Mouse (Mus musculus) CD4-positive, CD25-positive, alpha-beta regulatory T cell, adult 4 months (primary cell): ENCODE results near the gene Copb1. TPM values are rescaled to one million over a fixed set of nuclear protein-coding genes. Genes with fewer than 3 reads are reported as not detected.
A peak's percentile ranks its signal among the peaks of the same experiment; 100 is the strongest.
"Not testable (repeated sequence)": the region's sequence is repeated elsewhere in the genome, so short reads cannot be mapped to it uniquely, and the experiment has no call there.

Source experiments
- ATAC-seq: one replicate; pipeline ENCODE4 v1.8.0; 2017
- polyA plus RNA-seq, 2 experiments: library from polyadenylated mRNA; unstranded; fragments of 100-300 nt; shearing (Covaris generic); gene quantifications; one replicate each; pipeline ENCODE4 v1.2.1; 2017

The Copb1 gene
- polyA plus RNA-seq, 2 experiments from 2014 or later, result 108 to 135 TPM

GRCm38 (mm10) chr7:114216908-114217307, 37.6 kb downstream of the Copb1 start:
- no peak for ATAC-seq

GRCm38 (mm10) chr7:114214385-114214784, 40.1 kb downstream of the Copb1 start:
- no peak for ATAC-seq

- ATAC-seq, result peak; percentile 86
These were observed 41.0 kb downstream of the Copb1 start for GRCm38 (mm10) chr7:114213537-114213936.

- no peak for ATAC-seq
These were observed 43.9 kb downstream of the Copb1 start for GRCm38 (mm10) chr7:114210618-114211017.

GRCm38 (mm10) chr7:114209841-114210240, 44.7 kb downstream of the Copb1 start:
- ATAC-seq, result peak; percentile 37

GRCm38 (mm10) chr7:114203491-114204359, 50.8 kb downstream of the Copb1 start:
- ATAC-seq, result no peak

- ATAC-seq, result no peak
These were observed 51.5 kb downstream of the Copb1 start for GRCm38 (mm10) chr7:114202972-114203404.

GRCm38 (mm10) chr7:114200651-114201050, 53.9 kb downstream of the Copb1 start:
- ATAC-seq, result no peak

- ATAC-seq, result no peak
These were observed 54.9 kb downstream of the Copb1 start for GRCm38 (mm10) chr7:114199428-114200110.

- no peak for ATAC-seq
These were observed 56.3 kb downstream of the Copb1 start for GRCm38 (mm10) chr7:114198252-114198651.

- not testable (repeated sequence) for ATAC-seq
These were observed 57.9 kb downstream of the Copb1 start for GRCm38 (mm10) chr7:114196588-114196987.

GRCm38 (mm10) chr7:114194788-114195187, 59.7 kb downstream of the Copb1 start:
- not testable (repeated sequence) for ATAC-seq

GRCm38 (mm10) chr7:114194224-114194623, 60.3 kb downstream of the Copb1 start:
- no peak for ATAC-seq

GRCm38 (mm10) chr7:114193284-114194067, 61.0 kb downstream of the Copb1 start:
- no peak for ATAC-seq

GRCm38 (mm10) chr7:114192581-114192980, 61.9 kb downstream of the Copb1 start:
- ATAC-seq, result no peak

GRCm38 (mm10) chr7:114183416-114183815, 71.1 kb downstream of the Copb1 start:
- ATAC-seq, result no peak

- ATAC-seq, result no peak
These were observed 71.8 kb downstream of the Copb1 start for GRCm38 (mm10) chr7:114182708-114183107.

- no peak for ATAC-seq
These were observed 73.1 kb downstream of the Copb1 start for GRCm38 (mm10) chr7:114181391-114181790.

- ATAC-seq, result no peak
These were observed 77.9 kb downstream of the Copb1 start for GRCm38 (mm10) chr7:114176588-114176987.

- peak; percentile 73 for ATAC-seq
These were observed 83.0 kb downstream of the Copb1 start for GRCm38 (mm10) chr7:114171354-114172097.

- no peak for ATAC-seq
These were observed 84.5 kb downstream of the Copb1 start for GRCm38 (mm10) chr7:114169996-114170395.

- no peak for ATAC-seq
These were observed 85.1 kb downstream of the Copb1 start for GRCm38 (mm10) chr7:114169381-114169780.
